Mouse (Mus musculus) T-helper 2 cell (primary cell): ENCODE data around the gene Rad51ap1.

Experiments
- in situ Hi-C: fragments of 300-600 bp; cut with MboI, MseI; formaldehyde crosslinking; loops from one replicate; pipeline ENCODE4 v1.15.1; 2025; ENCODE audit warnings: high pct_unique_total_duplicates

Rad51ap1 gene

GRCm38 (mm10) chr6:126939487-126940171 lies at the start of gene Rad51ap1, which contains the start of gene D6Wsu163e:
Gene Rad51ap1, minus strand, starts transcription at chr6:126939587.
Gene D6Wsu163e, plus strand, starts transcription at chr6:126939962.
- in situ Hi-C loops: loop anchor here (5.0 to 10.0 kb wide), 2 partner anchors 87 to 135 kb away; partner anchors contain the start of gene Akap3

DNA sequence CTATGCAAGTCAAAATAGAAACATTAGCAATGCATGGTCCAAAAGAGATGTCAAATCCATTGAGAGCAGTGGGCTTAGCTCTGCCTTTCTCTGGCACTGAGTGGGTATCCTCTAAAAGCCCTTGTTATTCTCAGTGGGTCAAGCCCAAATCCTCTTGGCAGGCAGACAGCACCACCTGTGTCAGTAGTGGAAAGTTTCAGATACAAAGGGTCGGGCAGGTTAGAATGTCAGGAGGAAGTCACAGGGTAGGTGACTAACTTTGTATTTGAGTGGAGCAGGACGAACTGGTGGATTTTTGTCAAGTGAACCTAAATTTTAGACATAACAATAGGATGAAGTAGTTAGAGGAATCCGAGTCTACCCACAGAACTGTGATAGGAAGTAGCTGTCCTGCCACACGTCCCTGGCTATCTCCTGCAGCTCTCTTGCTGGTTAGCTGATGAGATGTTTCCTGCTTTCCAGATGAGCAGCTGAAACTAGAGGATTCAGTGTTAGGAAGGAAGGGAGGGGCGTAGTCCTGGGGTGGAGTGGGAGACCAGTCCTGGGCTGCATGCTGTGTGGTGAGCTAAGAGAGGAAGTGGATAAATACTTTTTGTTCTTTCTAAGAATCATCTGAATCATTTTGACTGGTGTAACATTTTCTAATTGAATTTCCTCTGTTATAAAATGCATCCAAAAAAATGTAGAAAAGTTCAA lies 42.3 kb upstream of the Rad51ap1 start:
- in situ Hi-C loops: no loop called here

- in situ Hi-C loops: loop anchor here (25.0 kb wide), 1 partner anchor 396 kb away; no protein-coding TSS in a partner anchor
Measured at GRCm38 (mm10) chr6:126966241-126967026, 27.0 kb upstream of the Rad51ap1 start.

DNA sequence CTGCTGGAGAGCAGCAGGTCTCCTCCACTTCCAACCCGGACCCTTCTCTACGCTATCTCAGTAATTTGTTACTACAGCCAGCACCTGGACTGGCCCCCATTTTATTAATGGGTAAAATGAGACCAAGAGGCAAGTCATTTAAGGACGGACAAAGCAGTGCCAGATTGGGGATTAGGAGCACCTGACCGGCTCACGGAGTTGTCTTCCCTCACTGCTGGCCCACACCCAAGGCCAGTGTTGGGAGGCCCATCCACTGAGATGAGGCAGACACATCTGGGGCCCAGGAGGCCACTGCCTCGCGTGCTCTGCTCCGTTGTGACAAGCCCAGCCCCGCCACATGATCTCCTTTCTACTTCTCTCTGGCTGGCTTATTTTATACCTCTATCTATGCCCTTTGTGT lies 24.0 kb upstream of the Rad51ap1 start:
- in situ Hi-C loops: loop anchor here (25.0 kb wide), 1 partner anchor 399 kb away; no protein-coding TSS in a partner anchor

DNA sequence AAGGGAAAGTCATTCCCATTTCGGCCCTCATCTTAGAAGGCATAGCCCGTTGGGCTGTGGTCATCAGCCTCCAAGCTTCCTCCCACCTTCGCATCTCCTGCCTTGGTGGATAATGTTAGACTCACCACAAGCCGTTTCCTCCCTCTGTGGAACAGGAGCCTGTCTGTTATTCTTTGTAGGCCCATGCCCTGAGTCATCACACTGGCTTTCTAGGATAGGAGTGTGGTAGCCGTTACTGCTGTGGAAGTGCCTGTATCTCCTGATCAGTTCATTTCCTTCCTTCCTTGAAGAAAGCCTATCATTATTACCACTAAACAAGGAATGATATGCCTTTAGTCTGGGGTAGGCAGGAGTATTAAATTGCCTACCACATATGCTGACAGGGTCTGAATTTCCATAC lies 23.3 kb upstream of the Rad51ap1 start:
- in situ Hi-C loops: loop anchor here (25.0 kb wide), 1 partner anchor 400 kb away; no protein-coding TSS in a partner anchor

- in situ Hi-C loops: loop anchor here (25.0 kb wide), 1 partner anchor 401 kb away; no protein-coding TSS in a partner anchor
Measured at GRCm38 (mm10) chr6:126961371-126962018, 22.1 kb upstream of the Rad51ap1 start.

- in situ Hi-C loops: loop anchor here (5.0 to 25.0 kb wide), 4 partner anchors 77 to 1799 kb away; partner anchors contain the start of gene Tigar
Measured at GRCm38 (mm10) chr6:126955734-126956133, 16.3 kb upstream of the Rad51ap1 start.

DNA sequence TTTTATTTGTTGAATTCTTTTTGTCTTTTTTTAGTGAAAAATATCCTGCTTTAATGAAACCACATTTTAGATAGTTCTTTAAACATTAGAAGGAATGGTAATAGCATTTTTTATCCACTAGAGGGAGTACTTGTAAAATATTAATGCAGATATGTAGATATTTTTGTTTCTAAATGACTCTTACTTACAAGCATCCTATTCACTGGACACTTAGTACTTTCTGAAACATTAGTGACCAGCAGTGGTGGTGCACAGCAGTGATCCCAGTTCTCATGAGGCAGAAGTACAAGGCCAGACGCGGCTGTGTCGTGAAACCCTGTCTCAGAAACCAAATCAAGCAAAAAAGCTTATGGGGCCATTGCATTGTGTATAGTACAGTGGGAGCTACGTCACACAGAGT lies 8.9 kb upstream of the Rad51ap1 start:
- in situ Hi-C loops: no loop called here

DNA sequence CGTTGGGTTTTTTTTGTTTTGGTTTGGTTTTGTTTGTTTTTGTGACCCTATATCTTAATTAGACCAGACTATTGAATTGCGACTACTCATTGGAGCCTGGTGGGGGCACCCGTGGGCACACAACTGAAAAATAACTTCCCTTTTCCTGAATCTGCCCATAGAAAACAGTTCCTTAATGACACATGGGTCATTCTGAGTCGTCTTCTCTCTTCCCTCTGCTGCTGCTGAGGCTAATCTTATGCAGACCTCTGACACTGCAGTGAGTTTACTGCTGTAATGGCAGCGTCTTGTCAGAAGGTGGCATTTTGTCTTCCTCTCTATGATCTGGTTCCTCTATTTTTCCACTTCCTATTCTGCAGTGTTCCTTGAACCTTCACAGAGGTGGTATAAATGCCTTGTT lies 1.1 kb upstream of the Rad51ap1 start:
- in situ Hi-C loops: no loop called here

DNA sequence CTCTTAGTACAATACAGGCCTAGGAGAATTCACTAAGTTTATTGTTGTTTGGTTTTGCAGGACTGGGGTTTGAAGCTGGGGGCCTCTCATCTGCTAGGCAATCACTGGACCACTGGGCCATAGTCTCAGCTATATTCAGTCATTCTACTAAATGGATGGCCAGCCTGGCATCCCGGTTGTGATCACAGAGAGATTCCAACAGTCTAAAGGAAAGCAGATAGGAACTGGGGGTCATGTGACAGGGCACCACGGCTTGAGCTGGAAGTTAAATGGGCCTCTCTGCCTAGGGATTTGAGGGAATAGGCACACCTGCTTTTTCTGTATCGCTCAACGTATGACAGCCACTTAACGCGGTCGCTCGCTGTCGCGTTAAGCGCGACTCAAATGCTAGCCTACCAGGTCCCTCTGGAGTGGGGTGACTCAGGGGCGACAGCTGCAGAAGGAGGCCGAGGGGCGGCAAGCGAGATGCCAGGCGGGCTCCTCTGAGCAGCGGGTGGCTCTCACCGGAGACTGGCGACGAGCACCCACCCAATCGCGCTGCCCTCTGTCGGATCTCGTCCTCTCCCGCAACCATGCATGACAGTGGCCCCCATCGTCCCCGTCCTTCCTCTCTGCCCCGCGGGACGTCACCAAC lies 417 bp downstream of the Rad51ap1 start:
- in situ Hi-C loops: loop anchor here (5.0 to 10.0 kb wide), 2 partner anchors 87 to 134 kb away; partner anchors contain the start of gene Akap3

DNA sequence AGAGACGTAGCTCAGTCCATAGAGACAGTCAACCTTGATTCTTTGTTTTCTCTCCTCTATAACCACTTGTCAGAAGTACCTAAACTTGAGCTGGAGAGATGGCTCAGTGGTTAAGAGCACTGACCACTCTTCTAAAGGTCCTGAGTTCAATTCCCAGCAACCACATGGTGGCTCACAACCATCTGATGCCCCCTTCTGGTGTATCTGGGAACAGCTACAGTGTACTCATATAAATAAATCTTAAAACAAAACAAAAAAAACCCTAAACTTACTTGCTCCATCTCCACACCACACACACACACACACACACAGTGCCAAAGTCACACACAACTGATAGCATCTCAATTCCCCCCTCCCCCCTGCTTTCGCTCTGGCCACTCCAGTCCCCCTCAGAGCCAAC lies 1.3 kb downstream of the Rad51ap1 start:
- in situ Hi-C loops: loop anchor here (5.0 to 10.0 kb wide), 2 partner anchors 86 to 133 kb away; partner anchors contain the start of gene Akap3

GRCm38 (mm10) chr6:126932896-126933295 lies 6.5 kb downstream of the Rad51ap1 start:
- in situ Hi-C loops: loop anchor here (10.0 kb wide), 1 partner anchor 128 kb away; no protein-coding TSS in a partner anchor

DNA sequence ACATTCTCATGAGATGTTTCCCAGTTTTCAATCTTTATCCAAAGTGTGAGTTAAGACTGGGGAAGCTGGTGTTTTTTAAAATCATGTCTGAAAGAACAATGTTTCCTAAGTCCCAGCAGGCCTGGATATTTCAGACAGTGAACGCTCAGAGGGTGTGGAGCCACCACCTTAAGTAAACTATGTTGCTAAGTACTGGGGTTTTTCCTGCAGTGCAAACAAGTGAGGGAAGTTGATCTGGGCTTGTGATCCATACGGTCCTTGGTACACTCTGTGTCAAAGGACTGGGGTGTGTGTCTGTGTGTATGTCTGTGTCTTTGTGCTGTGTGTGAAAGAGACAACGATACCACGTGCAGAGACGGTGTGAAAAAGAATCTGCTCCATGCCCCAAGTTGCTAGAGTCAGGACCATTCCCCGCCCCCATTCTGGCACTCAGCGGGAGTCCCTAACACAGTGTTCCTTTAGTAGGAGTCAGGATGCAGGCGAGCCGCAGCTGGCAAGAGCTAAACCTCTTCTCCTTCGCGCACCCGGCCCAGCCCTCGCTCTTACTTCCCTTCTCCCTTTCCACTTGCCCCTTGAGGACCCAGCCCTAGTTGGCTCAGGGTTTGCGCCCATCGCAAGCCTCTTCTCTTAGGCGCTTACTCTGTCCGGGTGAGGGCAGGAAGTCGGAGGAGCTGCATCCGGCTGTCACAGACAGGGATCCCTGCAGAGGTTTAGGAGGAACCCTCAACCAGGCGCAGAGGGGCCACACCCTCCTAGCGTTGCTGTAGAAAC lies 18.1 kb downstream of the Rad51ap1 start, which contains the start of gene Dyrk4:
TSS of gene Dyrk4 (minus strand) at position 729 of the 771 bp plus-strand sequence.
- in situ Hi-C loops: no loop called here

DNA sequence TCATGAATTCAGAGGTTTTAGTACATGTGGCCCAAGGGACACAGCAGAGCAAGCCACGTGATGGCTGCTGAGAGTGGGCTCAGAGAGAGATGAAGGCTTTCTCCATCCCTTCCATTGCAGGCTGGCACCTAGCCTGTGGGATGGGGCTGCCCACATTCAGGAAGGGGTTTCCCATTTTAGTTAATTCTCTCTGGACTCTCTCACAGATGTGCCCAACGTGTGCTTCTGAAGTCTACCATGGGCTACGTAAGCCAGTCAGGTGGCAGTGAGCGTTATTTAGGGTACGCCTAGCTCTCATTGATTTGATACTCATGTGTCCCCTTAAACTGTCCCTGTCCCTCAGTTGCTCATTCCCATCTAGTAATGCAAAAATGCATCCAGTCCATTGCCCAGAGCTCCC lies 24.5 kb downstream of the Rad51ap1 start:
- in situ Hi-C loops: no loop called here

- in situ Hi-C loops: no loop called here
Measured at GRCm38 (mm10) chr6:126910727-126911126, 28.7 kb downstream of the Rad51ap1 start.

GRCm38 (mm10) chr6:126907876-126908275 lies 31.5 kb downstream of the Rad51ap1 start:
- in situ Hi-C loops: no loop called here

- in situ Hi-C loops: no loop called here
Measured at GRCm38 (mm10) chr6:126907378-126907777, 32.0 kb downstream of the Rad51ap1 start.

- in situ Hi-C loops: no loop called here
Measured at GRCm38 (mm10) chr6:126877118-126877517, 62.3 kb downstream of the Rad51ap1 start.
